Mouse (Mus musculus) layer of hippocampus, adult 9-10 months (tissue): Measurements from ENCODE around the gene Rab4a.

ENCODE experiments used
- DNase-seq: peaks from one replicate; pipeline ENCODE4 v3.0.0; 2022; ENCODE audit warnings: low spot score

The Rab4a gene

DNA sequence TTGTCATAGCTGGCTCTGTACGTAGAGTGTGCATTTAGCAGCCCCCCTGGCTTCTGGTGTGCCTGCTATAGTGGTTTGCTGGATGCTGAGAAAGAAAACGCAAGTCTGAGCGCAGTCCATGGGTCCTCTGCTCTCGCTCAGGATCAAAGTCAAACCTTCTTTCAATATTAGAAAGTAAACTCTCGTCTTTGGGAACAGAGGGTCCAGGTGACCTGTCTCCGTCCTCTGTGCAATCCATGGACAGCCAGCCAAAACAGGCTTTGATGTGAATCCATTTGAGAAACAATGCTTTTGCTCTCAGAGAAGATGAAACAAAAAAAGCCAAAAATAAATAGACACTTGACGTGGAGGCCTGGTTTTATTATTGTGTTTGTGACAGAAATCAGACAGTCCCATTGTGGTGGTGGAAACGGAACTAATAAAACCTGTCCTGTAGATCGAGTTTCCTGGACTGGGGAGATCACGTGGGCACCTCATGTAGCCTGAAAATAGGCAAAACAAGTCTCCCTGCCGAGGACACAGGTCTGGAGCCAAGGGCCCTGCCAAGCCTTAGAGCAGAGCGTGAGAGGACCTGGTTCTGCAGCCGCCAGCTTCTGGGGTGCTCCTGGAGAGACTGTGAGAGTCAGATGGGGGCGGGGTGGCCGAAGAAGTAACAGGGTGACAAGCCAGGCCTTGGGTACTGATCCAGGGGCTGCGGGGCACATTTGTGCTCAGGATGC, 7.5 kb downstream of the Rab4a start:
- no peak for DNase-seq

DNA sequence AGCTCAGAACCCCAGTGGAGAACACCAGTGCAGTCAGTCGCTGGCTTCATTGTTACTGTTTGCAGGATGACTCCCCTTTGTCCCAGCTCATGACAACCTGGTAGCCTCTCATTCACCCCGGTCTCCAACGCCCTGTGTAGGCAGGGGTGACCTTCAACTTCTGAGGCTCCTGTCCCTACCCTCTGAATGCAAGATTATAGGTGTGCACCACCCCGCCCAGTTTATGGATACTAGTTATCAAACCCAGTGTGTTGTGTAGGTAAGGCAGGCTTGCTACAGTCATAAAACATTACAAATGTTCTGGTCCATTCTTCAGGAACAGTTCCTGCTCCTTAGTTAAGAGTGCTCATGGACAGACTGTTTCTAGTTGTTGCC, 8.1 kb downstream of the Rab4a start:
- DNase-seq, result no peak

DNA sequence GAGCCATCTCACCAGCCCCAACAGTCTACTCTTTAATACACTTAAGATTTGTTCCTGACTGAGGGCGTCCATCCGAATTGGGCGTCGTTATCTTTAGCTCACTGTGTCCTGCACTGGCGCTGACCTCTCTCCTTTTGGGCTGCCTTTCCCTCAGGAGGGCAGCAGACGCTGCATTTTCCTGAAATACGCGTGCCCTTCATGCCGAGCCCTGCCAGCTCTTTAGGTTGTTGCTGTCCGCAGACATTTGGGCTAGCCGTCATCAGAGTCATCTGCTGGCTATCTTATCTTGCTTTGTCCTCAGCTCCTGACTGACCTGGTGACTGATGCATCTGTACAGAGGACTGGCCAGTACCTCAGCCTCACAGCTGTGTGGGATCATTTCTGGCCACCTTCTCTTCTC, 9.5 kb downstream of the Rab4a start:
- DNase-seq, result no peak

- no peak for DNase-seq
These were observed 11.2 kb downstream of the Rab4a start for GRCm38 (mm10) chr8:123816939-123817338.

DNA sequence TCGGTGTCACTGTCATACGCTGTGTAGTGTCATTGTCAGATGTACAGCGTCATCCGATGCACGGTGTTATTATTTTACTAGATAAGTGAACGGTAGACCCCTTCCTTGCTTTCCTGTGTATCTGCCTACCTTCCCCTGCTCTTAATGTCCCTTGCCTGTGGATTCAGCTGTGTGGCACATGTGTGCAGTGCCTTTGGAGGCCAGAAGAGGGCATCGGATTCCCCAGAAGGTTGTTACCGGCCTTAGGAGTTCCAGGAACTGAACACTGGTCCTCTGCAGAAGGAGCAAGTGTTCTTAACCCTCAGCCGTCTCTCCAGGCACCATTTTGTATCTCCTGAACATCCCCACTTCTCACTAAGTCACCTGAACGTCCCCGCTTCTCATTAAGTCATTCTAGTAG, 12.0 kb downstream of the Rab4a start:
- DNase-seq, result no peak

GRCm38 (mm10) chr8:123819683-123820610, 14.2 kb downstream of the Rab4a start:
- DNase-seq, result no peak

- no peak for DNase-seq
These were observed 15.0 kb downstream of the Rab4a start for GRCm38 (mm10) chr8:123820780-123821179.

DNA sequence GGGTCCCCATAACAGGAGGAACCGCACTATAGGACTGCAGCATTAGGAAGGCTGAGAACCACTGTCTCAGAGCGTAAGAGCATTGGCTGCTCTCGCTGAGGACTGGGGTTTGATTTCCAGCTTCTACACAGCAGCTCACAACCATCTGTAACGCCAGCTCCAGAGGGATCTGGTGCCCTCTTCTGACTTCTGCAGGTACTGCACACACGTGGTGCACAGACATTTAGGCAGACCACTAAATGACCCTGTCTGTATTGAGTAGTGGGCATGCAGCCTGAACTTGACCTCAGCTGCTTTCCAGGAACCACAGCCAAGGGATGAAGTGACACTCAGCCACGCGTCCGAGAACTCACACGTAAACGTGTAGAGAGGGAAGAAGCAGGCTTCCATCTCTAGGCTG, 17.3 kb downstream of the Rab4a start:
- DNase-seq, result no peak

DNA sequence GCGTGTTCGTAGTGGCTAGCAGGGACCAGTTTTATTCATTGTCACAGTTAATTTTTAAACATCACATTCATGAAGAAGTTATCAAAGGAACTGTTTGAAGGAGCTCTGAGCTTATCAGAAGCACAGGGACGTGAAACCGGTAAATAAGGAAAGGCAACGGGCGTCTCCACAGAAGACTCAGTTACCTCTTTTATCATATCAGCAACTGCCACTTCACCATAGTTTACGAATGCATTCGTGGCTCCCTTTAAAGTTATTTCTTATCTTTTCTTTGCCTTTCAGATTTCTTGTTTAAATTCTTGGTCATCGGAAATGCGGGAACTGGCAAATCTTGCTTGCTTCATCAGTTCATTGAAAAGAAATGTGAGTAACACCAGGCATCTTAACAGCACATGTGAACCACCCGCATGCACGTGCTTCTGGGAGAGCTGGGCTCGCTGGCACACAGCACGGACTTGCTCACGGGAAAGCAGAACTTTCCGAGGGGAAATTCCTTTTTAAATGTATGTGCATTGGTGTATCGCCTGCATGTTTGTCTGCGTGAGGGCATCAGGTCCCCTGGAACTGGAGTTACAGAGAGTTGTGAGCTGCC, 17.8 kb downstream of the Rab4a start:
- no peak for DNase-seq

- no peak for DNase-seq
These were observed 20.2 kb downstream of the Rab4a start for GRCm38 (mm10) chr8:123826001-123826400.

DNA sequence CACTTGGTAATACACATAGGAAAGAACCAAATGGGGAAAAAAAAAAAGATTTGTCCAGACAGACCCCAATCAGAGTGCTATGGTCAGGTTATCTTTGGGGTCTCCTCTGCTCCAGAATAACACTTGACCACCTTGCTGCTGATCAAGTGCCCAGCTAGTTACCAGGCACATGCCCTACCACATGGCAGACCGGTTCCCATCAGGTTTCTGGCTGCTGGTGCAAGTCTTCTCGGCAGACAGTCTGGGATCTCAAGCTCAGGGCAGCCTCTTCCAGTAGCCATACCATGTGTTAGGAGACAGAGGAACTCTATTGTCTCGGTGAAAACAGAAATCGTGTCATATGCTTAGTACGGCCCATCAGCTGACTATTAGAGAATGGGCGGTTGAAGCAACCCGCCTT, 21.0 kb downstream of the Rab4a start:
- DNase-seq, result no peak

- DNase-seq, result no peak
These were observed 21.7 kb downstream of the Rab4a start for GRCm38 (mm10) chr8:123827523-123827922.

GRCm38 (mm10) chr8:123832757-123833156, 27.0 kb downstream of the Rab4a start:
- DNase-seq, result no peak

DNA sequence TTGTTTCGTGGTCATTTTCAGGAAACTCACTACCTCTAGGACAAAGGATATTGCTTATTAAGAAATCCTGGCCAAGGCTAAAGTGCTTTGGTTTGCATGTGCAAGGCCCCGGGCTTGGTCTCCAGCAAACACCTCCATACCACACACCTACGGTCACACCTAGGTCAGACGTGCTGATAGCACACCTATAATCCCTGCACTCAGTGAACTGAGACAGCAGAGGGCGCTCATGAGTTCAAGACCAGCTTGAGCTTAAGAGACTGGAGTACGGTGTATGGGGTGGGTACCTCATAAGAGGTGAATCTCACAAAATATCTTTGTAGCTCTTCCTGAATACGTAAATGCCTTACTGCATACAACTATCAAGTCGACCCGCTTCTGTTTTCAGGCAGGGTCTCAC, 29.7 kb downstream of the Rab4a start:
- no peak for DNase-seq

DNA sequence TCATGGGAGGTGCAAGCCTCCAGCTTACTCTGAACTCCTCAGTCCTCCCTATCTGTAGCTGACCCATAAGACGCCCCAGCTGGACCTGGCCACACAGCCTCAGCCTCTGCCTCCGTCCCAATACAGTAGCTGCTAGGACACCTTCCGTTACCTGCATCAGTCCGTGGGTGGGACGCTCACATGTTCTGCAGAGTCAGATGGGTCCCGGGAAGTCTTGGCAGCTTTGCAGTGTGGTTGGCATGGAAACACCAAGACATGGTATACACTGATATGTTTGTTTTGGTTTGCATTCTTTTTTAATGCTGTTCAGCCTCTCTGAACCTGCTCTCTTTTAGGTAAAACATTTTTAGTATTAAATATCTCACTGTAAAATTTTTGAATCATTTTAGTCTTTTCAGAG, 30.6 kb downstream of the Rab4a start:
- DNase-seq, result no peak

GRCm38 (mm10) chr8:123838496-123838895, 32.7 kb downstream of the Rab4a start:
- no peak for DNase-seq

- DNase-seq, result no peak
These were observed 35.0 kb downstream of the Rab4a start for GRCm38 (mm10) chr8:123840578-123841345.

DNA sequence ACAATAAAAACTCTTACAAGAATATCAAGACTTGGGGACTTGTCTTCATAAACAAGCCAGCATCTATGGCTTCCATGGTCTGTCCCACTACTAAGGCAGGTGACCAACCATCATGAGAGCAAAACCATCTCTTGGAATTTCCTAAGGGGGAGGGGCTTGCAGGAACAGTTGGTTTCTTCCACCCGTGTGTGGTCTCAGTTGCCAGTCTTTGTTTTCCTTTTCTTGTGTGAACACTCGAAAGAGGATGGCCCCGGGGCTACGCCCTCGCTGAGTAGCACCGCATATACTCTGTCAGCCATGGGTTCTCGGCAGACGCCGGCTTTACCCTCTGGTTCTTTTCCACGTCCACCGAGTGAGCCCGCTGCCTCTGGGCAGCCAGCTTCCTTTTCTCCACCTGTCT, 36.3 kb downstream of the Rab4a start:
- DNase-seq, result no peak

- no peak for DNase-seq
These were observed 38.6 kb downstream of the Rab4a start for GRCm38 (mm10) chr8:123844341-123844740.

DNA sequence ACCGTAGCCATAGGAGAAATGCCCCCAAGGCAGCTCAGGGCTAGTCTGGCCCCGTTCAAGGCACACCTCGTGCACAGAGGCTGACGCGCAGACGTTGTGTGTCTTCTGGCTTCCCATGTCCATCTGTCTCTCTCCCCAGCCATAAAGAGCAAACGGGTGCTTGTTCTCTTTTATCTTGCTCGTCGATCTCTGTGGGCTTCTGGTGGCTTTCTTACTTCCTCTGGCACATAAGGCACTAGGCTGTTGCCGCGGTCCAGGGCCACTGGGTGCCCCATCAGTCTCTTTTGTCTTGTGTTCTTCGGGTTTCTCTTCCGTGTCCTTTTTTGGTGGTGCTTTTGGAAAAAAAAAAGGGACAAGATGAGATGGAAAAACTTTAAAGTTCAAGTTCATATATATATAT, 39.3 kb downstream of the Rab4a start:
- DNase-seq, result no peak

- no peak for DNase-seq
These were observed 40.2 kb downstream of the Rab4a start for GRCm38 (mm10) chr8:123845991-123846390.

- DNase-seq, result no peak
These were observed 40.7 kb downstream of the Rab4a start for GRCm38 (mm10) chr8:123846509-123846908.
